Mouse (Mus musculus) intestine, embryonic 16.5 days (tissue): Measurements from ENCODE around the gene Xirp1. TPM values are rescaled to one million over a fixed set of nuclear protein-coding genes. Genes with fewer than 3 reads are reported as not detected.

Experiments used
- ATAC-seq: fragments of 200-750 bp; cut with Nextera tagmentation; 2 replicates; pipeline ENCODE4 v1.8.0; 2017; ENCODE audit warnings: moderate TSS enrichment, moderate library complexity
- H3K27ac ChIP-seq: fragments of 300-500 bp; sonication (generic); 2 replicates; pipeline ENCODE4 v1.5.1; 2014; ENCODE audit warnings: mild to moderate bottlenecking, low read length
- H3K27me3 ChIP-seq: fragments of 300-500 bp; sonication (generic); replicated peaks from 2 replicates; pipeline ENCODE4 v1.6.1; 2014; ENCODE audit warnings: low read length, control low read depth, mixed read lengths; ENCODE audit not compliant: control insufficient read depth, insufficient read depth
- H3K36me3 ChIP-seq: fragments of 300-500 bp; sonication (generic); 2 replicates; pipeline ENCODE4 v1.6.1; 2014; ENCODE audit warnings: low read length, control low read depth; ENCODE audit not compliant: control insufficient read depth, insufficient read depth
- H3K4me1 ChIP-seq: fragments of 300-500 bp; sonication (generic); 2 replicates; pipeline ENCODE4 v1.6.1; 2014; ENCODE audit warnings: low read length, control low read depth, mixed read lengths; ENCODE audit not compliant: control insufficient read depth, insufficient read depth
- H3K4me2 ChIP-seq: fragments of 300-500 bp; sonication (generic); 2 replicates; pipeline ENCODE4 v1.6.1; 2014; ENCODE audit warnings: low read depth, low read length, control low read depth
- H3K4me3 ChIP-seq: fragments of 300-500 bp; sonication (generic); 2 replicates; pipeline ENCODE4 v1.5.1; 2014; ENCODE audit warnings: mild to moderate bottlenecking, low read length
- H3K9ac ChIP-seq: fragments of 300-500 bp; sonication (generic); 2 replicates; pipeline ENCODE4 v1.6.1; 2014; ENCODE audit warnings: low read depth, low read length
- H3K9me3 ChIP-seq: fragments of 300-500 bp; sonication (generic); 2 replicates; pipeline ENCODE4 v1.6.1; 2016; ENCODE audit warnings: low read length, control low read depth; ENCODE audit not compliant: control insufficient read depth
- WGBS: fragments of 180-500 bp; shearing (Covaris S2); extraction: QIAGEN DNeasy Blood & Tissue Kit; methylation state at CpG from one replicate; pipeline ENCODE4 v1.1.7; 2014; 5-methylcytosine and 5-hydroxymethylcytosine counted together
- polyA plus RNA-seq: library from polyadenylated mRNA; unstranded; fragments of >200 nt; fragmentation: Nextera tagmentation; extraction: Ambion mirVana; gene quantifications from 2 replicates; pipeline ENCODE4 v1.2.1, GENCODE M21; 2015

Gene Xirp1
- polyA plus RNA-seq, 1 experiment from 2014 or later, result 0.06 TPM

DNA sequence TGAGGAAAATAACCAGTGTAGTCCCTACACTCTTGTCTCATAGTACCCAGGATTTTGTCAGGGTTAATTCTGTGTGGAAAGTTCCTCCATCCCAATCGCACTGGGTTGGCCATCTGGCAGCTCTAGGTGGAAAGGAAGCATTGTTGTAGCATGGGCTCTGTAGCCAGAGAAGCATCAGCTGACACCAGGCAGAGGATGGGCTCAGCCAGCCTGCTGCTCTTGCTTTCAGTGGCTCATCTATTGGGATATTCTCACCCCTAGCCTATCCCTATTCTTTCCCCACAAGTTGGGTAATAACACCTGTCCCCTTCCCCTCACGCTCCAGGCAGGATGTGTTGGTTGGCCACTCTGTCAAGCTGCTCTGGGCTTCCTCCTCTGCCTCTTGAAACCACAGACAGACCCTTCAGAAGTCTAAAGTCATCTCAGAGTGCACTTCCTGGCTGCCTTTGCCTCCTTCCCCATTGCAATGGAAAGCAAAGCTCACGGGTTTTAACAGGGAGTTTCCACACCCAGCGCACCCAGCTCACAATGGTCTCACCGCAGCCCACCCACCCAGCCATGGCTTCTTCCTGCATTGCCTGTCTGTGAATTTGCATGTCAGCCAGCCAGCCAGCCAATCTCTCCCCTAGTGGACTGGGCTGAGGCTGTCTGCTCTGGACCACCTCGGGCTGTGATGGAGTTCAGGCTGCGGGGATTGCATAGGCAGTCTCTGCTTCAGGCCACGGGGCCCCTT, 31.3 kb upstream of the Xirp1 start:
- WGBS, result 49% methylated on average over 8 of the region's 8 CpGs
- Histone ChIP-seq H3K9ac (no peak overlapping the region), H3K36me3 (no peaks in the 10 kb centered on the region), H3K27me3 (no peaks in the 10 kb centered on the region), H3K4me3 (no peak overlapping the region), H3K27ac (no peak overlapping the region), H3K9me3 (no peaks in the 10 kb centered on the region), H3K4me2 (no peak overlapping the region), H3K4me1 (no peaks in the 10 kb centered on the region)
- ATAC-seq, result no peak

DNA sequence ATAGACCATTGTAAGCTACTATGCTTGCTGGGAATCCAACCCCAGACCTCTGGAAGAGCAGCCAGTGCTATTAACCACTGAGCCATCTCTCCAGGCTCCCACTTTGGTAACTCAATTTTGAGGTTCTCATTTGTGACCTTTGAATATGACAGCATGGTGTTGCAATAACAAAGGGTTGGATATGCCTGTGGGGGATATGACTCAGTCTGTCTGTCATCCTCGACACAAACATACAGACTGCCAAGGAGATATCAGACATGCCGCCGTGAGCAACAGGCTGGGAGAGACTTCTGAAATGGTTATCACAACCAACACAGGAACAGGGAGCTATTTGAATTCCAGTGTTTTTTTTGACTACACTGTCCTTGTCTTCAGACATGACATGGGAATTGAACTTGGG, 26.0 kb upstream of the Xirp1 start:
- Histone ChIP-seq H3K4me2 (no peak overlapping the region), H3K27ac (no peak overlapping the region), H3K9me3 (no peaks in the 10 kb centered on the region), H3K27me3 (no peaks in the 10 kb centered on the region), H3K4me3 (no peak overlapping the region), H3K9ac (no peak overlapping the region), H3K4me1 (no peaks in the 10 kb centered on the region), H3K36me3 (no peaks in the 10 kb centered on the region)
- 57% methylated on average over 3 of the region's 3 CpGs for WGBS
- ATAC-seq, result no peak

DNA sequence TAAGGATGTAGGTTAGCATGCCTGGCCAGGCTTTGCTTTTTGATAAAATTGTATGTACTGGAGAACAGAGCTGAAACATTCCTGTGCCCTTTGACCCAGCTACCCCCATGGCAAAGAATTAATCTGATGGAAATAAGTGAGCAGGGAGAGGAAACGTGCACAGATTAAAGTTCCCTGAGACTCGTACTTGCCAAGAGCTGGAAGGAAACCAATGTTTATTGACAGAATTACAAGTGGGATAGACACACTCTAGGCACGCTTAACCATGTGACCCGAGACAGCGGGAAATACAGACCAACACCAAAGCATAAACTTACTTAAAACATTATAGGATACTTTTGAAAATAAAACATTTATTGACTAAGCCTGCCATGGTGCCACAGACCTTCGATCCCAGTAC, 25.1 kb upstream of the Xirp1 start:
- no peak for ATAC-seq
- no peak overlapping the region for H3K27ac ChIP-seq

DNA sequence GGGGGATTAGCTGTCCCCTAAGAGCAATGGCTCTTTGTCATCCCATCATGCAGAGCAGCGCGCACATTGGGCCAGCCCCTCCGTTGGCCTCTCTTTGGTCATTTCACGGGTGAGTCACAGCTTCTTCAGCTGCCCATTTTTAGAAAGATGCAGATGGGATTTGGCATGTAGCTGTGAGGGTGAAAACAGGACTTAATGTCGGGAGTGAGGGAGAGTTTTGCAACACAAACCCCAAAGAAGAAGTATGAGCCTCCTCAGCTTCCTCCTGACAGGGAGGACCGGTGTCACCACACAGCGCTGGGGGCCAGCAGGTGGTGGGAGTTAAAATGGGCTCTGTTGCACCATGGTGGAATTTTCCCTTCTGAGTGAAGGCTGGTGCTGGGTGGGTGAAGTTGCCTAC, 19.7 kb upstream of the Xirp1 start:
- WGBS, result 78% methylated on average over 7 of the region's 7 CpGs
- H3K4me1 ChIP-seq, result no peaks in the 10 kb centered on the region
- H3K27ac ChIP-seq, result no peak overlapping the region
- H3K9me3 ChIP-seq, result no peaks in the 10 kb centered on the region
- no peak overlapping the region for H3K9ac ChIP-seq
- H3K36me3 ChIP-seq, result no peaks in the 10 kb centered on the region
- H3K27me3 ChIP-seq, result no peaks in the 10 kb centered on the region
- no peak overlapping the region for H3K4me3 ChIP-seq
- H3K4me2 ChIP-seq, result no peak overlapping the region
- no peak for ATAC-seq

More for the DNA sequence above, 25.1 kb upstream of the Xirp1 start:
- H3K4me2 ChIP-seq, result no peak overlapping the region
- H3K4me3 ChIP-seq, result no peak overlapping the region
- no peaks in the 10 kb centered on the region for H3K9me3 ChIP-seq
- WGBS, result 55% methylated on average over 6 of the region's 6 CpGs
- H3K9ac ChIP-seq, result no peak overlapping the region
- no peaks in the 10 kb centered on the region for H3K36me3 ChIP-seq
- H3K27me3 ChIP-seq, result no peaks in the 10 kb centered on the region
- no peaks in the 10 kb centered on the region for H3K4me1 ChIP-seq

GRCm38 (mm10) chr9:120037414-120037813, 14.0 kb upstream of the Xirp1 start:
- no peak overlapping the region for H3K4me2 ChIP-seq

GRCm38 (mm10) chr9:120034375-120034774, 11.0 kb upstream of the Xirp1 start:
- Histone ChIP-seq H3K9me3 (no peaks in the 10 kb centered on the region), H3K9ac (no peak overlapping the region), H3K4me3 (no peak overlapping the region), H3K36me3 (no peaks in the 10 kb centered on the region), H3K4me2 (no peak overlapping the region), H3K4me1 (no peaks in the 10 kb centered on the region), H3K27me3 (no peaks in the 10 kb centered on the region), H3K27ac (no peak overlapping the region)
- ATAC-seq, result no peak
- WGBS, result 79% methylated on average over 8 of the region's 8 CpGs

More at GRCm38 (mm10) chr9:120037414-120037813, 14.0 kb upstream of the Xirp1 start:
- Histone ChIP-seq H3K27ac (no peak overlapping the region), H3K9me3 (no peaks in the 10 kb centered on the region), H3K4me1 (no peaks in the 10 kb centered on the region), H3K27me3 (no peaks in the 10 kb centered on the region), H3K36me3 (no peaks in the 10 kb centered on the region), H3K4me3 (no peak overlapping the region), H3K9ac (no peak overlapping the region)
- ATAC-seq, result no peak
- 75% methylated on average over 7 of the region's 7 CpGs for WGBS

- 58% methylated on average over 6 of the region's 6 CpGs for WGBS
- H3K9me3 ChIP-seq, result no peaks in the 10 kb centered on the region
- ATAC-seq, result peak; percentile 53
- no peak overlapping the region for H3K9ac ChIP-seq
- H3K4me1 ChIP-seq, result 0 out of 2 replicates have a peak, but pooled peaks cover under 1% of the 10 kb centered on the region
- H3K4me3 ChIP-seq, result no peak overlapping the region
- no peaks in the 10 kb centered on the region for H3K36me3 ChIP-seq
- no peak overlapping the region for H3K4me2 ChIP-seq
- H3K27ac ChIP-seq, result no peak overlapping the region
- H3K27me3 ChIP-seq, result no peaks in the 10 kb centered on the region
Measured at GRCm38 (mm10) chr9:120032710-120033109, 9.3 kb upstream of the Xirp1 start.

DNA sequence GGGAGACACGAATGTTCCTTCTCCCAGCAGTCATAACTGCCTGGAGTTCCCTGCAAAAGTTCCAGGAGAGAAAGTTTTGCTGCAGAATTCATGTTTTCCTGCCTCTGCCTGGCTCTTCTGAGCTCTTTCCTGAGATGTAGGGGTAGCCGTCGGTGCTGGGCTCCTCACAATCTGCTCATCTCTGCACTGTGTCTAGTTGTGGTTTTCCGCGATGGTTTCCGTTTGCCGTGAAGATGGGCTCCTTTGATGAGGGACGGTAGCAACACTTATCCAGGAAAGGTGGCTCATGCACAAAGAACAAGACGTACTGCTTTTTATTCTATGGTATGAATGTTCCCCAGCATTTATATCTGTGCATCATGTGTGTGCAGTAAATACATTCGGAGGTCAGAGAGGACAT, 7.0 kb upstream of the Xirp1 start:
- whole genome bisulfite sequencing, result 83% methylated on average over 10 of the region's 10 CpGs
- ATAC-seq, result no peak

GRCm38 (mm10) chr9:120029880-120030279, 6.5 kb upstream of the Xirp1 start:
- H3K27ac ChIP-seq, result no peak overlapping the region
- no peak overlapping the region for H3K4me2 ChIP-seq
- peaks cover 5% of the 10 kb centered on the region; the same call in 1 of the 2 replicates for H3K4me1 ChIP-seq
- no peaks in the 10 kb centered on the region for H3K36me3 ChIP-seq
- no peaks in the 10 kb centered on the region for H3K9me3 ChIP-seq
- no peak overlapping the region for H3K9ac ChIP-seq
- H3K4me3 ChIP-seq, result no peak overlapping the region
- no peak for ATAC-seq
- 92% methylated on average over 6 of the region's 6 CpGs for WGBS
- H3K27me3 ChIP-seq, result no peaks in the 10 kb centered on the region

More for the DNA sequence above, 7.0 kb upstream of the Xirp1 start:
- Histone ChIP-seq H3K4me3 (no peak overlapping the region), H3K9ac (no peak overlapping the region), H3K9me3 (no peaks in the 10 kb centered on the region), H3K4me1 (peaks cover 5% of the 10 kb centered on the region; the same call in 1 of the 2 replicates), H3K27me3 (no peaks in the 10 kb centered on the region), H3K36me3 (no peaks in the 10 kb centered on the region), H3K4me2 (no peak overlapping the region), H3K27ac (no peak overlapping the region)
